Mouse (Mus musculus) liver, embryonic 13.5 days (tissue): Measurements from ENCODE around the gene Cpm. TPM values are rescaled to one million over a fixed set of nuclear protein-coding genes. Genes with fewer than 3 reads are reported as not detected.
A peak's percentile ranks its signal among the peaks of the same experiment; 100 is the strongest.
"Not testable (repeated sequence)": the region's sequence is repeated elsewhere in the genome, so short reads cannot be mapped to it uniquely, and the experiment has no call there.

Experiments used
- ATAC-seq: fragments of 200-750 bp; cut with Nextera tagmentation; 2 replicates; pipeline ENCODE4 v1.8.0; 2017; ENCODE audit warnings: low read depth, mild to moderate bottlenecking, moderate number of reproducible peaks, moderate library complexity
- DNase-seq: peaks from one replicate; pipeline ENCODE4 v3.0.0; 2022
- H3K27ac ChIP-seq: fragments of 300-500 bp; sonication (generic); 2 replicates; pipeline ENCODE4 v1.5.1; 2015; ENCODE audit warnings: moderate library complexity, mild to moderate bottlenecking, inconsistent platforms
- H3K27me3 ChIP-seq: fragments of 300-500 bp; sonication (generic); 2 replicates; pipeline ENCODE4 v1.6.1; 2015; ENCODE audit warnings: mild to moderate bottlenecking, inconsistent platforms
- H3K36me3 ChIP-seq: fragments of 300-500 bp; sonication (generic); 2 replicates; pipeline ENCODE4 v1.6.1; 2015; ENCODE audit warnings: mild to moderate bottlenecking, inconsistent platforms
- H3K4me1 ChIP-seq: fragments of 300-500 bp; sonication (generic); replicated peaks from 2 replicates; pipeline ENCODE4 v1.6.1; 2015; ENCODE audit warnings: inconsistent platforms
- H3K4me2 ChIP-seq: fragments of 300-500 bp; sonication (generic); 2 replicates; pipeline ENCODE4 v1.6.1; 2015; ENCODE audit warnings: inconsistent platforms, mild to moderate bottlenecking, moderate library complexity
- H3K4me3 ChIP-seq: fragments of 300-500 bp; sonication (generic); replicated peaks from 2 replicates; pipeline ENCODE4 v1.5.1; 2015; ENCODE audit warnings: mild to moderate bottlenecking, inconsistent platforms
- H3K9ac ChIP-seq: fragments of 300-500 bp; sonication (generic); 2 replicates; pipeline ENCODE4 v1.6.1; 2015; ENCODE audit warnings: mild to moderate bottlenecking, inconsistent platforms
- H3K9me3 ChIP-seq: fragments of 300-500 bp; sonication (generic); replicated peaks from 2 replicates; pipeline ENCODE4 v1.6.1; 2016; ENCODE audit warnings: inconsistent platforms
- WGBS: fragments of 180-500 bp; shearing (Covaris S2); methylation state at CpG from one replicate; pipeline ENCODE4 v1.1.7; 2015; ENCODE audit not compliant: insufficient replicate concordance; 5-methylcytosine and 5-hydroxymethylcytosine counted together
- polyA plus RNA-seq: library from polyadenylated mRNA; unstranded; fragments of >200 nt; fragmentation: Nextera tagmentation; extraction: Ambion mirVana; gene quantifications from 2 replicates; pipeline ENCODE4 v1.2.1, GENCODE M21; 2015

Cpm gene
- polyA plus RNA-seq, 1 experiment from 2014 or later: 19.3 TPM

- H3K27me3 ChIP-seq: no peaks in the 10 kb centered on the region
- H3K9ac ChIP-seq: peak within 1 kb of the TSS; percentile 99
- peaks cover 23% of the 10 kb centered on the region for H3K36me3 ChIP-seq
- no peaks in the 10 kb centered on the region for H3K9me3 ChIP-seq
- H3K27ac ChIP-seq: peak within 1 kb of the TSS; percentile 95
- DNase-seq (peak; percentile 90), ATAC-seq (peak; percentile 93)
- WGBS: under 1% methylated on average over 52 of the region's 52 CpGs
- peaks cover 42% of the 10 kb centered on the region for H3K4me1 ChIP-seq
- peak within 1 kb of the TSS; percentile 94 for H3K4me3 ChIP-seq
- H3K4me2 ChIP-seq: peak within 1 kb of the TSS; percentile 81
Measured at GRCm38 (mm10) chr10:117710604-117711141, 81.4 kb downstream of the Cpm start, which contains the start of gene Mdm2. Mdm2 (minus strand) TSS chr10:117710758.

- peak overlapping the region; percentile 68 for H3K27ac ChIP-seq
- H3K36me3 ChIP-seq: peaks cover 20% of the 10 kb centered on the region
- DNase-seq (no peak), ATAC-seq (no peak)
- no peaks in the 10 kb centered on the region for H3K9me3 ChIP-seq
- peak overlapping the region; percentile 99; the same call in 1 of the 2 replicates for H3K9ac ChIP-seq
- peak overlapping the region; percentile 94 for H3K4me3 ChIP-seq
- peak overlapping the region; percentile 81 for H3K4me2 ChIP-seq
- H3K4me1 ChIP-seq: peaks cover 42% of the 10 kb centered on the region
- no peaks in the 10 kb centered on the region for H3K27me3 ChIP-seq
- 72% methylated on average over 5 of the region's 5 CpGs for WGBS
Measured at GRCm38 (mm10) chr10:117711408-117711807, 82.1 kb downstream of the Cpm start.

GRCm38 (mm10) chr10:117712191-117712754, 83.0 kb downstream of the Cpm start:
- peak overlapping the region; percentile 68; the same call in 1 of the 2 replicates for H3K27ac ChIP-seq
- no peaks in the 10 kb centered on the region for H3K9me3 ChIP-seq
- WGBS: 80% methylated on average over 9 of the region's 9 CpGs
- no peak overlapping the region for H3K4me3 ChIP-seq
- no peak overlapping the region for H3K9ac ChIP-seq
- peaks cover 11% of the 10 kb centered on the region for H3K36me3 ChIP-seq
- no peak overlapping the region for H3K4me2 ChIP-seq
- H3K27me3 ChIP-seq: no peaks in the 10 kb centered on the region
- peaks cover 35% of the 10 kb centered on the region for H3K4me1 ChIP-seq
- ATAC-seq: no peak
- DNase-seq: no peak

GRCm38 (mm10) chr10:117712871-117713270, 83.6 kb downstream of the Cpm start:
- no peak overlapping the region for H3K27ac ChIP-seq
- H3K36me3 ChIP-seq: peaks cover 5% of the 10 kb centered on the region; the same call in 1 of the 2 replicates
- peaks cover 35% of the 10 kb centered on the region for H3K4me1 ChIP-seq
- no peaks in the 10 kb centered on the region for H3K9me3 ChIP-seq
- 78% methylated on average over 9 of the region's 9 CpGs for WGBS
- DNase-seq: no peak
- H3K4me2 ChIP-seq: no peak overlapping the region
- ATAC-seq: no peak
- no peak overlapping the region for H3K9ac ChIP-seq
- H3K4me3 ChIP-seq: no peak overlapping the region
- H3K27me3 ChIP-seq: no peaks in the 10 kb centered on the region

GRCm38 (mm10) chr10:117713466-117713865, 84.2 kb downstream of the Cpm start:
- H3K36me3 ChIP-seq: peaks cover 3% of the 10 kb centered on the region; the same call in 1 of the 2 replicates
- DNase-seq (no peak), ATAC-seq (no peak)
- no peak overlapping the region for H3K4me2 ChIP-seq
- no peak overlapping the region for H3K9ac ChIP-seq
- WGBS: 84% methylated on average over 8 of the region's 8 CpGs
- no peak overlapping the region for H3K4me3 ChIP-seq
- no peaks in the 10 kb centered on the region for H3K27me3 ChIP-seq
- no peaks in the 10 kb centered on the region for H3K9me3 ChIP-seq
- no peak overlapping the region for H3K27ac ChIP-seq
- peaks cover 39% of the 10 kb centered on the region for H3K4me1 ChIP-seq

GRCm38 (mm10) chr10:117714048-117714545, 84.8 kb downstream of the Cpm start:
- peaks cover 36% of the 10 kb centered on the region for H3K4me1 ChIP-seq
- H3K4me3 ChIP-seq: no peak overlapping the region
- H3K27ac ChIP-seq: no peak overlapping the region; the same call in 1 of the 2 replicates
- 68% methylated on average over 3 of the region's 3 CpGs for WGBS
- no peak overlapping the region for H3K4me2 ChIP-seq
- H3K36me3 ChIP-seq: no peaks in the 10 kb centered on the region
- ATAC-seq (no peak), DNase-seq (no peak)
- H3K9me3 ChIP-seq: no peaks in the 10 kb centered on the region
- H3K9ac ChIP-seq: no peak overlapping the region
- no peaks in the 10 kb centered on the region for H3K27me3 ChIP-seq

- H3K4me1 ChIP-seq: peaks cover 31% of the 10 kb centered on the region
- no peak overlapping the region for H3K4me3 ChIP-seq
- no peak overlapping the region for H3K4me2 ChIP-seq
- no peak for ATAC-seq
- H3K27ac ChIP-seq: no peak overlapping the region
- no peaks in the 10 kb centered on the region for H3K36me3 ChIP-seq
- no peak for DNase-seq
- 51% methylated on average over 4 of the region's 4 CpGs for WGBS
- no peaks in the 10 kb centered on the region for H3K9me3 ChIP-seq
- no peak overlapping the region for H3K9ac ChIP-seq
- no peaks in the 10 kb centered on the region for H3K27me3 ChIP-seq
Measured at GRCm38 (mm10) chr10:117714928-117715500, 85.7 kb downstream of the Cpm start.

- not testable (repeated sequence) for H3K36me3 ChIP-seq, H3K27me3 ChIP-seq, H3K27ac ChIP-seq, H3K4me2 ChIP-seq, H3K4me3 ChIP-seq, DNase-seq, H3K9ac ChIP-seq, H3K9me3 ChIP-seq, ATAC-seq
- 63% methylated on average over 1 of the region's 1 CpGs for WGBS
- H3K4me1 ChIP-seq: peaks cover 31% of the 10 kb centered on the region
Measured at GRCm38 (mm10) chr10:117715654-117716053, 86.4 kb downstream of the Cpm start.

GRCm38 (mm10) chr10:117716686-117717085, 87.4 kb downstream of the Cpm start:
- Histone ChIP-seq H3K4me2 (no peak overlapping the region), H3K9me3 (no peaks in the 10 kb centered on the region), H3K36me3 (no peaks in the 10 kb centered on the region), H3K9ac (no peak overlapping the region), H3K27me3 (no peaks in the 10 kb centered on the region), H3K4me3 (no peak overlapping the region), H3K27ac (no peak overlapping the region), H3K4me1 (peaks cover 23% of the 10 kb centered on the region)
- DNase-seq: no peak
- WGBS: 74% methylated on average over 3 of the region's 3 CpGs
- no peak for ATAC-seq

- H3K36me3 ChIP-seq: no peaks in the 10 kb centered on the region
- H3K4me3 ChIP-seq: no peak overlapping the region
- ATAC-seq (peak; percentile 53; the same call in 1 of the 2 replicates), DNase-seq (no peak)
- no peak overlapping the region for H3K27ac ChIP-seq
- 5% methylated on average over 4 of the region's 4 CpGs for WGBS
- H3K9me3 ChIP-seq: no peaks in the 10 kb centered on the region
- H3K4me1 ChIP-seq: peaks cover 16% of the 10 kb centered on the region
- H3K9ac ChIP-seq: no peak overlapping the region
- H3K27me3 ChIP-seq: no peaks in the 10 kb centered on the region
- H3K4me2 ChIP-seq: no peak overlapping the region
Measured at GRCm38 (mm10) chr10:117717583-117717982, 88.3 kb downstream of the Cpm start.

GRCm38 (mm10) chr10:117718161-117719119, 89.1 kb downstream of the Cpm start:
- DNase-seq (no peak), ATAC-seq (no peak)
- no peak overlapping the region; the same call in 1 of the 2 replicates for H3K27ac ChIP-seq
- H3K9me3 ChIP-seq: no peaks in the 10 kb centered on the region
- H3K27me3 ChIP-seq: no peaks in the 10 kb centered on the region
- 61% methylated on average over 19 of the region's 19 CpGs for WGBS
- H3K4me1 ChIP-seq: peaks cover 16% of the 10 kb centered on the region
- H3K36me3 ChIP-seq: no peaks in the 10 kb centered on the region
- no peak overlapping the region for H3K4me3 ChIP-seq
- H3K4me2 ChIP-seq: no peak overlapping the region
- H3K9ac ChIP-seq: no peak overlapping the region
